Mouse (Mus musculus) liver, embryonic 14.5 days (tissue): ENCODE data around the gene Myof.

ENCODE experiments used
- CTCF ChIP-seq: IDR thresholded peaks from 2 replicates; pipeline ENCODE4 v1.5.1; 2016; ENCODE audit warnings: antibody characterized with exemption, low read depth, control low read depth
- EP300 ChIP-seq: IDR thresholded peaks from 2 replicates; pipeline ENCODE4 v1.6.1; 2016; ENCODE audit warnings: antibody characterized with exemption, low read depth

DNA sequence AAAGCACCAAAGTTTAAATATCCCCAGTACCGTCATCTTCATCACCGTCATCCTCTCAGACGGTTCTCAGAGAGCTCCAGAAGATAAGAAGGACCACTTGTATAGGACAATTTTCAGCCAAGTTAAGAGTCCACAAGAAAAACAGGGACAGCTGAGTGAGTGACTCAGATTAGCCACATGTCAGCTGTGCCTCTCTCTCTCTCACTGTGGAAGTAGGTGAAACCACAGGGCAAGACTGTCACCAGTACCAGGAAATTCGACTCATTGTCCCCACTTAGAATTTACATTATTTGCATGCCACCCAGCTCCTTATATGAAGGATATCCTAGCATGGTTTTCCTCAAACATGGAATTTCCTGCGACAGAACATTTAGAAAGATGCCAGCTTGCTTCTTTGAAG lies 88.6 kb downstream of the Myof start:
- no peak for TF ChIP-seq EP300
- no peak for TF ChIP-seq CTCF
